Mouse (Mus musculus): ENCODE data around the gene Iah1. TPM values are rescaled to one million over a fixed set of nuclear protein-coding genes. Genes with fewer than 3 reads are reported as not detected.

Gene Iah1
- polyA plus RNA-seq, 1 experiment from 2014 or later, result 42.9 TPM

DNA sequence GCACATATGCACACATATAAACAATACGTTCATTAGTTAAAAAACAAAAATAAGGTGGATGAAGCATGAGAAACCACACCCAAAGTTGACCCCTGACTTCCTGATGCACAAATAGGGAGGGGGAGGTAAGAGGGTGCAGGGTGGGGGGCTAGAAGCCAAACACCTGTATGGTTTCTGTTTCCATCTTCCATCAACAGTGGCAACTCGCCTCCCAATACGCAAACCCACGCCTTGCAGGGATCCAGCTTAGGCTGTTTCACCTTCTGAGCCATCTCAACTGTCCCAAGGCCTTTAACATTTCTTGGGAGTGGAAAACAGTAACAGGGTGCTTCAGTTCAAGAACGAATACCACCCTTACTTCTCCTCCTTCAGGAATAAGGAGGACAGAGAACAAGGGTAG is 21.0 kb downstream of the Iah1 start:
- 93% methylated on average over 5 of the region's 5 CpGs for WGBS (ENCODE audit: insufficient replicate concordance)
- Histone ChIP-seq H3K27ac (ENCODE audit: low read depth, low read length) (no peak overlapping the region), H3K4me2 (no peak overlapping the region), H3K9me3 (replicated peaks; ENCODE audit: control insufficient read depth, low read length) (no peaks in the 10 kb centered on the region), H3K36me3 (ENCODE audit: control insufficient read depth, insufficient read depth, low read length) (peaks cover 22% of the 10 kb centered on the region), H3K4me1 (ENCODE audit: control insufficient read depth, insufficient read depth, low read length) (no peaks in the 10 kb centered on the region), H3K27me3 (ENCODE audit: control insufficient read depth, insufficient read depth, low read length) (no peaks in the 10 kb centered on the region), H3K9ac (ENCODE audit: low read depth, low read length) (no peak overlapping the region), H3K4me3 (ENCODE audit: low read depth, low read length) (no peak overlapping the region)
- ATAC-seq (replicated peaks; ENCODE audit: insufficient number of reproducible peaks, low FRiP score, low TSS enrichment), result no peak

DNA sequence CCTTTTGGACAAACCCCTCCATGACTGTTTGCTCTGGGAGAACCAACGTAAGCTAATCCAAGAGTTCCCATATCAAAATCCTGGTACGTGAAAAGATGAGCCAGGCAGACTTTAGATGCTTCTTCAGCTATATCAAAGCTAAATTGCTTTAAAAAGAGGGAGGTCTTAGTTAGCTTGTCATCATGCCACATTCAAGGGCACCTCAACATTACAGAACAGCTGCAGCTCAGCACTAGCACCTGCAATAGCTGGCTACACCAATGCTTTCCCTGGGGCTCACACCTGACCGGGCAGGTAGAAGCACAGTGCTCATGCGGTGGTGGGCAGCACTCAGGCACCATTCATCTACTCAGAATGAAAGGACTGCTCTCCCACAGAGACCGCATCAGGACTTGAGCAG is 24.5 kb downstream of the Iah1 start:
- no peak overlapping the region for H3K27ac ChIP-seq (ENCODE audit: low read depth, low read length)
- ATAC-seq (replicated peaks; ENCODE audit: insufficient number of reproducible peaks, low FRiP score, low TSS enrichment), result no peak
- 92% methylated on average over 5 of the region's 5 CpGs for WGBS (ENCODE audit: insufficient replicate concordance)
- H3K4me1 ChIP-seq (ENCODE audit: control insufficient read depth, insufficient read depth, low read length), result no peaks in the 10 kb centered on the region
- H3K9ac ChIP-seq (ENCODE audit: low read depth, low read length), result no peak overlapping the region
- no peak overlapping the region for H3K4me2 ChIP-seq
- no peak overlapping the region for H3K4me3 ChIP-seq (ENCODE audit: low read depth, low read length)
- H3K27me3 ChIP-seq (ENCODE audit: control insufficient read depth, insufficient read depth, low read length), result no peaks in the 10 kb centered on the region
- H3K9me3 ChIP-seq (replicated peaks; ENCODE audit: control insufficient read depth, low read length), result no peaks in the 10 kb centered on the region
- H3K36me3 ChIP-seq (ENCODE audit: control insufficient read depth, insufficient read depth, low read length), result peaks cover 16% of the 10 kb centered on the region

DNA sequence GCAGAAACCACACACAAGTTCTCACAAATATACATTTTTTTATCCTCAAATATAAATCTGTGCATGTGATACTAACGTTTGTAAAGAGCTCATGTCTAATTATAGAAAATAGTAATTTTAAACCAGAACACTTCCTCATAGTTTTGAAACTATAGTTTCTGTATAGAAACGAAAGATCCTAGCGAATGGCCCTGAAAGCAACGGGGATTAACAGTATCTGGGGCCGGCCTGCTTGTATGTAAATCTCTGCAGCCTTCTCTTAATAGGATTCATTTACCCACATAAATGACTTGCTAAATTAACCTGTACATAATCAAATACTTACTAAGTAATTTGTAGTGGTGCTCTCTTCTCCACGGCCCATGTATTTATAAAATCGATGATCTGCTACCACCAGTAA is 30.8 kb downstream of the Iah1 start:
- H3K4me3 ChIP-seq (ENCODE audit: low read depth, low read length), result no peak overlapping the region
- H3K4me1 ChIP-seq (ENCODE audit: control insufficient read depth, insufficient read depth, low read length), result no peaks in the 10 kb centered on the region
- no peak for ATAC-seq (replicated peaks; ENCODE audit: insufficient number of reproducible peaks, low FRiP score, low TSS enrichment)
- no peak overlapping the region for H3K27ac ChIP-seq (ENCODE audit: low read depth, low read length)
- no peak overlapping the region for H3K4me2 ChIP-seq
- H3K9ac ChIP-seq (ENCODE audit: low read depth, low read length), result no peak overlapping the region
- no peaks in the 10 kb centered on the region for H3K27me3 ChIP-seq (ENCODE audit: control insufficient read depth, insufficient read depth, low read length)
- peaks cover 17% of the 10 kb centered on the region for H3K36me3 ChIP-seq (ENCODE audit: control insufficient read depth, insufficient read depth, low read length)
- H3K9me3 ChIP-seq (replicated peaks; ENCODE audit: control insufficient read depth, low read length), result 0 out of 2 replicates have a peak, but pooled peaks cover 3% of the 10 kb centered on the region
- 92% methylated on average over 7 of the region's 7 CpGs for WGBS (ENCODE audit: insufficient replicate concordance)

- Histone ChIP-seq H3K27me3 (ENCODE audit: control insufficient read depth, insufficient read depth, low read length) (no peaks in the 10 kb centered on the region), H3K4me1 (ENCODE audit: control insufficient read depth, insufficient read depth, low read length) (no peaks in the 10 kb centered on the region), H3K9me3 (replicated peaks; ENCODE audit: control insufficient read depth, low read length) (0 out of 2 replicates have a peak, but pooled peaks cover 3% of the 10 kb centered on the region), H3K4me2 (no peak overlapping the region), H3K27ac (ENCODE audit: low read depth, low read length) (no peak overlapping the region), H3K4me3 (ENCODE audit: low read depth, low read length) (no peak overlapping the region), H3K36me3 (ENCODE audit: control insufficient read depth, insufficient read depth, low read length) (peaks cover 32% of the 10 kb centered on the region), H3K9ac (ENCODE audit: low read depth, low read length) (no peak overlapping the region)
- no peak for ATAC-seq (replicated peaks; ENCODE audit: insufficient number of reproducible peaks, low FRiP score, low TSS enrichment)
- 90% methylated on average over 7 of the region's 7 CpGs for WGBS (ENCODE audit: insufficient replicate concordance)
Observed at GRCm38 (mm10) chr12:21350113-21350876, 34.1 kb downstream of the Iah1 start.

GRCm38 (mm10) chr12:21353681-21354080 is 37.5 kb downstream of the Iah1 start:
- 92% methylated on average over 8 of the region's 8 CpGs for WGBS (ENCODE audit: insufficient replicate concordance)
- no peak for ATAC-seq (replicated peaks; ENCODE audit: insufficient number of reproducible peaks, low FRiP score, low TSS enrichment)

GRCm38 (mm10) chr12:21362686-21363085 is 46.5 kb downstream of the Iah1 start:
- Histone ChIP-seq H3K27ac (ENCODE audit: low read depth, low read length) (no peak overlapping the region), H3K9ac (ENCODE audit: low read depth, low read length) (no peak overlapping the region), H3K4me2 (no peak overlapping the region), H3K4me1 (ENCODE audit: control insufficient read depth, insufficient read depth, low read length) (no peaks in the 10 kb centered on the region), H3K36me3 (ENCODE audit: control insufficient read depth, insufficient read depth, low read length) (no peaks in the 10 kb centered on the region), H3K9me3 (replicated peaks; ENCODE audit: control insufficient read depth, low read length) (no peaks in the 10 kb centered on the region), H3K27me3 (ENCODE audit: control insufficient read depth, insufficient read depth, low read length) (no peaks in the 10 kb centered on the region), H3K4me3 (ENCODE audit: low read depth, low read length) (no peak overlapping the region)
- 75% methylated on average over 2 of the region's 2 CpGs for WGBS (ENCODE audit: insufficient replicate concordance)
- no peak for ATAC-seq (replicated peaks; ENCODE audit: insufficient number of reproducible peaks, low FRiP score, low TSS enrichment)

More at GRCm38 (mm10) chr12:21353681-21354080, 37.5 kb downstream of the Iah1 start:
- Histone ChIP-seq H3K36me3 (ENCODE audit: control insufficient read depth, insufficient read depth, low read length) (peaks cover 32% of the 10 kb centered on the region), H3K4me3 (ENCODE audit: low read depth, low read length) (no peak overlapping the region), H3K4me2 (no peak overlapping the region), H3K4me1 (ENCODE audit: control insufficient read depth, insufficient read depth, low read length) (no peaks in the 10 kb centered on the region), H3K9ac (ENCODE audit: low read depth, low read length) (no peak overlapping the region), H3K9me3 (replicated peaks; ENCODE audit: control insufficient read depth, low read length) (0 out of 2 replicates have a peak, but pooled peaks cover 3% of the 10 kb centered on the region), H3K27me3 (ENCODE audit: control insufficient read depth, insufficient read depth, low read length) (no peaks in the 10 kb centered on the region), H3K27ac (ENCODE audit: low read depth, low read length) (no peak overlapping the region)

DNA sequence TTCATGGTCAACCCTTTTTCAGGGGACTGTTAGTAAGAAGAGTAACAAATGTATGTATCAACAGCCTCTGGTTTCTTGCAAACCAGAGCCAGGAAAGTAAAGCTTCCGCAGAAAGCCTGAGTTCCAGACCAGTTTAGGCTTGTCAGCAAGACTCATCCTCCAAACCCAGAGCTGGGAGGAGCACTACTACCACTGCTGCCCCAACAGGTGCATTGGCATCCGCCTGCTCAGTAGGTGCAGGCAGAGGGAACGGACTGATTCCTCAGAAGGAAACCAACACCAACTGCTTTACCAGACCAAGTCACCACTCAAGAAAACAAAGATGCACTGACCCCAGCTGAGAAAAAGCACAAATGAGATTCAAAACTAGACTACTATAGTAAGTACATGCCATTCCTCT is 47.0 kb downstream of the Iah1 start:
- H3K9ac ChIP-seq (ENCODE audit: low read depth, low read length), result no peak overlapping the region
- 94% methylated on average over 3 of the region's 3 CpGs for WGBS (ENCODE audit: insufficient replicate concordance)
- no peak overlapping the region for H3K27ac ChIP-seq (ENCODE audit: low read depth, low read length)
- no peaks in the 10 kb centered on the region for H3K4me1 ChIP-seq (ENCODE audit: control insufficient read depth, insufficient read depth, low read length)
- ATAC-seq (replicated peaks; ENCODE audit: insufficient number of reproducible peaks, low FRiP score, low TSS enrichment), result no peak
- H3K4me2 ChIP-seq, result no peak overlapping the region
- no peaks in the 10 kb centered on the region for H3K27me3 ChIP-seq (ENCODE audit: control insufficient read depth, insufficient read depth, low read length)
- no peaks in the 10 kb centered on the region for H3K9me3 ChIP-seq (replicated peaks; ENCODE audit: control insufficient read depth, low read length)
- no peak overlapping the region for H3K4me3 ChIP-seq (ENCODE audit: low read depth, low read length)
- no peaks in the 10 kb centered on the region for H3K36me3 ChIP-seq (ENCODE audit: control insufficient read depth, insufficient read depth, low read length)

DNA sequence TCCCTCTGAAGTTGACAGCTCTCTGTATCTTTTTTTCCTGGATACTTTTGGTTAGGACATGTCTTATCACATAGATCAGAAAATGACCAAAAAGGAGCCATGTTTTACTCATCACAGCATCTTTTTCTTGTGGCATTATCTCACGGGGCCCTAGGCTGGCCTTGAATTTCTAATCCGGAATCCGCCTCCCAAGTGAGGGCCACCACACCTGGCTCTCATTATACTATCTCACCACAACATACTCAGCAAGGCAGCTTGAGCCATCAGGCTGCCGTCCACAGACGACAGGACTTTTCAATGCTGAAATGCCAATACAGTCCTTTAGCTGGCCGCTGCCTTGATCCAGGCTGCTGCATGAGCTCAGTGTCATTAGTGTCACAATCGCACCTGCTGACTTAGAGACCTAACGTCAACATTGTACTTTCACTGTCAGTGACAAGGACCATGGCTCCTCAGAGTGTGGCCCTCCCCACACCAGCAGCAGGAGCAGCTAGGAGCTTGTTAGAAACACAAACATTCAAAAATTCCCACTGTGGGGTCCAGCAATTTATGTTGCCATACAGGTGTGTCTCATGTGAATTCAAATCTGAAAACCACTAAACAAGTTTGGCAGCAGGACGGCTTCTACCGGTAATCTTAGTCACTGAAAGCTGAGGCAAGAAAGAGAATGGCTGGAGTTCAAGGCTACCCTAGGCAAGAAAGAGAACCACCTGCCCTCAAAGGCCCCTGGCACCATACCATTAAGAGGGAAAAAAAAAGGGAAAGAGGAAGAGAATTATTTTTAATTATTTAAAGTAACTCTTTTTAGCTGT is 48.6 kb downstream of the Iah1 start:
- Histone ChIP-seq H3K36me3 (ENCODE audit: control insufficient read depth, insufficient read depth, low read length) (no peaks in the 10 kb centered on the region), H3K4me1 (ENCODE audit: control insufficient read depth, insufficient read depth, low read length) (no peaks in the 10 kb centered on the region), H3K4me2 (no peak overlapping the region), H3K9ac (ENCODE audit: low read depth, low read length) (no peak overlapping the region), H3K4me3 (ENCODE audit: low read depth, low read length) (no peak overlapping the region), H3K27me3 (ENCODE audit: control insufficient read depth, insufficient read depth, low read length) (no peaks in the 10 kb centered on the region), H3K9me3 (replicated peaks; ENCODE audit: control insufficient read depth, low read length) (no peaks in the 10 kb centered on the region), H3K27ac (ENCODE audit: low read depth, low read length) (no peak overlapping the region)
- 71% methylated on average over 10 of the region's 10 CpGs for WGBS (ENCODE audit: insufficient replicate concordance)
- no peak for ATAC-seq (replicated peaks; ENCODE audit: insufficient number of reproducible peaks, low FRiP score, low TSS enrichment)
